Mouse (Mus musculus): ENCODE data around the gene Agpat4. TPM values are rescaled to one million over a fixed set of nuclear protein-coding genes. Genes with fewer than 3 reads are reported as not detected.

Gene Agpat4
- polyA plus RNA-seq, 1 experiment from 2014 or later: 26.5 TPM

DNA sequence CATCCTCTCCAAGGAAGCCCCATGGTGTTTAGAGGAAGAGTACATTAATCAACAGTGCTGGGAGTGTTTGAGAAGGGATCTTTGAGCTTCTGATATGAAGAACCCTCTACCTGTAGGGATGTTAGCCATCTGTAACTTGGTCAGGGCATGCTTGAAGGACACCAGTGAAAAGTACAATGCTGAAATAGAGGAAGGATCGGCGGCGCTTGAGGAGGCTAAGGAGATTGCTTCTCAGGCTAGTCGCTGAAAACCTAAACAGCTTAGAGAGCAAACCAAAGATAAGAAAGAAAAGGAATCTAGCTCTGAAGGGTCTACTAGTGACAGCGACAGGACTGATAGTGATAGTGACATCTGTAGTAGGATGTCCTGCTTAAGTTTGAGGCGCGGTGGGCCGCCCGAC, 132.1 kb downstream of the Agpat4 start:
- Histone ChIP-seq H3K9ac (ENCODE audit: low read depth, low read length) (no peak overlapping the region), H3K27me3 (ENCODE audit: control insufficient read depth, insufficient read depth, low read length) (no peaks in the 10 kb centered on the region), H3K4me3 (ENCODE audit: low read length) (no peak overlapping the region), H3K27ac (ENCODE audit: low read depth, low read length) (no peak overlapping the region), H3K4me1 (ENCODE audit: control insufficient read depth, insufficient read depth, low read length) (no peaks in the 10 kb centered on the region), H3K9me3 (ENCODE audit: control insufficient read depth, low read length) (peaks cover 16% of the 10 kb centered on the region), H3K4me2 (replicated peaks; ENCODE audit: low read depth, low read length) (no peak overlapping the region), H3K36me3 (ENCODE audit: control insufficient read depth, insufficient read depth, low read length) (peaks cover 67% of the 10 kb centered on the region)
- over 99% methylated on average over 9 of the region's 9 CpGs for WGBS
- no peak for ATAC-seq (ENCODE audit: low FRiP score, low TSS enrichment)

DNA sequence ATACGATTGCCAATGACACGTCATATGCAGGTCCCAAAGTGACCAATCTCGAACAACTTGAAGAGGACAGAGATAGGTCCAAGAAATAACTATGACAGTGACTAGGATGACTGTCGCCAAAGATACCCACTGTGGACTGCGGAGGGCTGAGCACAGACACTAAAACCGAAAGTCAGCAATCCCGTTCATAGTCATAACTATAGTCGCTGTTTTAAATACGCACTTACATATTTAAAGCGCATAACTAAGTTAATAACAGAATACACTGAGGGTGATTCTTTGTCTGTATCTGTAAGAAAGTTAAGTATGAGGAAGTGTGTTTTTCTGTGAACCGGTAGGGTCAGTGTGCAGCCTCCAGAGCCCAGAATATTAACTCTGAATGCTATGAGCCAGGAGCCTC, 137.6 kb downstream of the Agpat4 start:
- Histone ChIP-seq H3K9me3 (ENCODE audit: control insufficient read depth, low read length) (peaks cover 12% of the 10 kb centered on the region; the same call in 1 of the 2 replicates), H3K4me1 (ENCODE audit: control insufficient read depth, insufficient read depth, low read length) (no peaks in the 10 kb centered on the region), H3K4me2 (replicated peaks; ENCODE audit: low read depth, low read length) (no peak overlapping the region), H3K36me3 (ENCODE audit: control insufficient read depth, insufficient read depth, low read length) (peaks cover 78% of the 10 kb centered on the region), H3K9ac (ENCODE audit: low read depth, low read length) (no peak overlapping the region), H3K27me3 (ENCODE audit: control insufficient read depth, insufficient read depth, low read length) (no peaks in the 10 kb centered on the region), H3K4me3 (ENCODE audit: low read length) (no peak overlapping the region), H3K27ac (ENCODE audit: low read depth, low read length) (no peak overlapping the region)
- WGBS: 95% methylated on average over 11 of the region's 11 CpGs
- ATAC-seq (ENCODE audit: low FRiP score, low TSS enrichment): no peak

DNA sequence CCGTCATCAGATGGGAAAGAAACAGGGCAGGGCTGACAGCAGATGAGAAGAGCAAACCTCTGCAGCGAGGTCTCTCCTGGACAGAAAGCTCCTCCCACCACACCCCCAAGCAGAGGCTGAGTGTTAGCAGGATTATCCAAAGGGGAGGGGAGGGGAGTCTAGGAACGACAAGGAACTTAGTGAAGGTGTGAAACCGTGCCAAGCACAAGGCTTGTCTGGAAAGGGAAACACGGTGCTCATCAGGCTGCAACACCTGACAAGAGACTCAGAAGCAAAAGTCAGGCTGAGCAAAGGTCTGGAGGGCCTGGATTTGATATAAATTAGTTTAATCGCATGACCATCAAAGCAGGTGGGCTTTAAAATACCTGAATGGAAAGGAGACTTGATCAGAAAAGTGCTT, 140.0 kb downstream of the Agpat4 start:
- H3K36me3 ChIP-seq (ENCODE audit: control insufficient read depth, insufficient read depth, low read length): peaks cover 64% of the 10 kb centered on the region

DNA sequence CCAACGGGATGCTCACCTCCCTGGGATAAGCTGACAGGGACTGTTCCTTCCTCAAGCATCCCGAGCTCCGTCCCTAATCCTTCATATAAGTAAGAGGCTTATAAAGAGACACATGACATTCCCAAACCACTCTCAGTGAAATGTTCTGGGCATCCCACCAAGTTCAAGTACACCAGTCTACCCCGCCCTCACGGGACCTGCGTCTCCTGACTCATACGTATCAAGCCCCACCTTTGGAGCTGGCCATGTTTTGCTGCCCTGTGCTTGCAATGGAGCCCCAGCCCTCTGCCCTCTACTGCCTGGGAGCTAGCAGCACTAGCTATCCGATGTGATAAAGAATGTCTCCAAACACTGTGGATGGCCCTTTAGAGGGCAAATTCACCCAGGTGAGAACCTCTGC, 141.5 kb downstream of the Agpat4 start:
- no peak for ATAC-seq (ENCODE audit: low FRiP score, low TSS enrichment)
- no peak overlapping the region for H3K4me2 ChIP-seq (replicated peaks; ENCODE audit: low read depth, low read length)
- H3K27me3 ChIP-seq (ENCODE audit: control insufficient read depth, insufficient read depth, low read length): no peaks in the 10 kb centered on the region
- peaks cover 50% of the 10 kb centered on the region for H3K36me3 ChIP-seq (ENCODE audit: control insufficient read depth, insufficient read depth, low read length)
- H3K4me1 ChIP-seq (ENCODE audit: control insufficient read depth, insufficient read depth, low read length): no peaks in the 10 kb centered on the region
- 90% methylated on average over 8 of the region's 8 CpGs for WGBS
- H3K4me3 ChIP-seq (ENCODE audit: low read length): no peak overlapping the region
- H3K27ac ChIP-seq (ENCODE audit: low read depth, low read length): no peak overlapping the region
- H3K9me3 ChIP-seq (ENCODE audit: control insufficient read depth, low read length): no peaks in the 10 kb centered on the region
- H3K9ac ChIP-seq (ENCODE audit: low read depth, low read length): no peak overlapping the region

More for the DNA sequence above, 140.0 kb downstream of the Agpat4 start:
- WGBS: 65% methylated on average over 6 of the region's 6 CpGs
- no peak overlapping the region for H3K4me3 ChIP-seq (ENCODE audit: low read length)
- no peaks in the 10 kb centered on the region for H3K27me3 ChIP-seq (ENCODE audit: control insufficient read depth, insufficient read depth, low read length)
- H3K9ac ChIP-seq (ENCODE audit: low read depth, low read length): no peak overlapping the region
- no peak overlapping the region for H3K27ac ChIP-seq (ENCODE audit: low read depth, low read length)
- ATAC-seq (ENCODE audit: low FRiP score, low TSS enrichment): no peak
- no peak overlapping the region for H3K4me2 ChIP-seq (replicated peaks; ENCODE audit: low read depth, low read length)
- H3K9me3 ChIP-seq (ENCODE audit: control insufficient read depth, low read length): no peaks in the 10 kb centered on the region
- no peaks in the 10 kb centered on the region for H3K4me1 ChIP-seq (ENCODE audit: control insufficient read depth, insufficient read depth, low read length)

DNA sequence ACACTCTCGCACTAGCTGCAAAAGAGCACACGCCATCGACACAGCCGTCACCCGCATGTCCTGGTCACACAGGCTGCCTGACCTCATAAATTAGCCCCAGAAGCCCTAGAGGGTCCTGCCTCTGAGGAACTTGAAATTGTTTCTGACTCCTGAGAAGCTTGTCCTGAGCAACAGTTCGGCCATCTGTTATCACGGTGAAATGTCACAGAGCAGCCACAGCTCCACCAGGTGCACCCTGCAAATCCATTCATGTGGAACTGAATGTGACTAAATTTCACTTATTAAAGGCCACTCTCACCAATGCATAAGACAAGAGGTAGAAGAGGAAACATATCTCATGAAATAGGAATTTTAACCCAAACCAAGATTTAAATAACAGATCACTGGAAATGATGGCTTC, 142.9 kb downstream of the Agpat4 start:
- Histone ChIP-seq H3K27me3 (ENCODE audit: control insufficient read depth, insufficient read depth, low read length) (no peaks in the 10 kb centered on the region), H3K36me3 (ENCODE audit: control insufficient read depth, insufficient read depth, low read length) (peaks cover 38% of the 10 kb centered on the region), H3K9ac (ENCODE audit: low read depth, low read length) (no peak overlapping the region), H3K4me3 (ENCODE audit: low read length) (no peak overlapping the region), H3K27ac (ENCODE audit: low read depth, low read length) (no peak overlapping the region), H3K4me2 (replicated peaks; ENCODE audit: low read depth, low read length) (no peak overlapping the region), H3K4me1 (ENCODE audit: control insufficient read depth, insufficient read depth, low read length) (peaks cover 3% of the 10 kb centered on the region), H3K9me3 (ENCODE audit: control insufficient read depth, low read length) (no peaks in the 10 kb centered on the region)
- ATAC-seq (ENCODE audit: low FRiP score, low TSS enrichment): no peak
- WGBS: 78% methylated on average over 7 of the region's 7 CpGs

DNA sequence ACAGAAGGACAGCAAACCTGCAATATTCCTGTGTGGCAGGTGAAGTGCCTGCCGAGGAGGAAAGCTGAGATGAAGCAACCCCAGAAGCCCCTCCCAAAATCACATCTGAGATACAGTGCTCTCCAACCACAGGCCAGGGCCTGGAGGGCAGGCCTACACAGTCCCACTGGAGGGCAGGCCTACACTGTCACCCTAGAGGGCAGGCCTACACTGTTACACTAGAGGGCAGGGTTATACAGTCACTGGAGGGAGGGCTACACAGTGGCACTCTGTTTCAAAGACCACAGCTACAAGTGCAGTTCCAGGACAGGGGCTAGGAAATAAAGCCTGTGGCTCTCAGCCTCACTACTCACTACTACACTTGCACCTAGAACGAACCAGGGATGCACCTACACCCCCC, 143.4 kb downstream of the Agpat4 start:
- H3K27me3 ChIP-seq (ENCODE audit: control insufficient read depth, insufficient read depth, low read length): no peaks in the 10 kb centered on the region
- no peak overlapping the region for H3K4me3 ChIP-seq (ENCODE audit: low read length)
- no peaks in the 10 kb centered on the region for H3K9me3 ChIP-seq (ENCODE audit: control insufficient read depth, low read length)
- no peak for ATAC-seq (ENCODE audit: low FRiP score, low TSS enrichment)
- WGBS: 58% methylated on average over 2 of the region's 2 CpGs
- H3K4me2 ChIP-seq (replicated peaks; ENCODE audit: low read depth, low read length): no peak overlapping the region
- H3K9ac ChIP-seq (ENCODE audit: low read depth, low read length): no peak overlapping the region
- no peak overlapping the region for H3K27ac ChIP-seq (ENCODE audit: low read depth, low read length)
- H3K4me1 ChIP-seq (ENCODE audit: control insufficient read depth, insufficient read depth, low read length): peaks cover 8% of the 10 kb centered on the region
- peaks cover 33% of the 10 kb centered on the region for H3K36me3 ChIP-seq (ENCODE audit: control insufficient read depth, insufficient read depth, low read length)

DNA sequence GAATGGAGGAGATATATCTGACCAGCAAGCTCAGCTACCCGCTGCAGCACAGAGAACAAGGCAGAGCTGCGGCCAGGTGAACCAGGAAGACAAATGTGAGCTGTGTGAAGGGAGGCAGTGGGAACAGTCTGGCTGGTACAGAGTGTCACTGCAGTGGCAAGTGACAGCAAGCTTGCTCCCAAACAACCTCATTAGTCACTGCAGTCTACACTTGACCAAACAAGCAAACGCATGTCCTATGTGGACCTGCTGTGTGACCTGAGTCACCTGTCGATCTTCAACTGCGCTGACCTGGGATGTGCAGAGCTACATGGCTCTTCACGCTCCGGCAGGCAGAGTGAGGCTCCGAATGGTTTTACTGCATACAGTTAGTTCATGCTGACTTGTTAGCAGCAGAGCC, 144.3 kb downstream of the Agpat4 start:
- Histone ChIP-seq H3K9me3 (ENCODE audit: control insufficient read depth, low read length) (no peaks in the 10 kb centered on the region), H3K4me3 (ENCODE audit: low read length) (no peak overlapping the region), H3K36me3 (ENCODE audit: control insufficient read depth, insufficient read depth, low read length) (peaks cover 23% of the 10 kb centered on the region), H3K27ac (ENCODE audit: low read depth, low read length) (no peak overlapping the region), H3K27me3 (ENCODE audit: control insufficient read depth, insufficient read depth, low read length) (no peaks in the 10 kb centered on the region), H3K4me1 (ENCODE audit: control insufficient read depth, insufficient read depth, low read length) (peaks cover 8% of the 10 kb centered on the region), H3K9ac (ENCODE audit: low read depth, low read length) (no peak overlapping the region), H3K4me2 (replicated peaks; ENCODE audit: low read depth, low read length) (no peak overlapping the region)
- no peak for ATAC-seq (ENCODE audit: low FRiP score, low TSS enrichment)
- WGBS: 59% methylated on average over 8 of the region's 8 CpGs

DNA sequence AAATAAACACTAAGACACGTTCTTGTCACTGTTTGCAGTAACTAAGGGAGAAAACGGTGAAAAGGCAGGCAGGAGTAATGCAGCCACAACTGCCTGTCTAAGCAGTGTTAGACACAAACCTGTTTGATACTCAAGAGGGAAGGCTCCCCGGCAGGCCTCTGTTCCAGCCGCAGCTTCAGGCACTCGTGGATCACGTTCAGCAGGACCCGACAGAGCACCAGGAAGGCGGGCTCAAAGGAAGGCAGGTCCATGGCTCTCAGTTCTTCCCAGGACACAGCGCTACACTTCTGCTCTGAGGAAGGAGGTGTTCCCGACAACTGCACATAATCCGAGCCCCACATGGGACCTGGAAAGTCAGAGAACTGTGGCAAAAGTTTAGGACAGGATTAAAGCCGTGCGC, 145.3 kb downstream of the Agpat4 start:
- Histone ChIP-seq H3K9ac (ENCODE audit: low read depth, low read length) (no peak overlapping the region), H3K27me3 (ENCODE audit: control insufficient read depth, insufficient read depth, low read length) (no peaks in the 10 kb centered on the region), H3K4me3 (ENCODE audit: low read length) (no peak overlapping the region), H3K4me2 (replicated peaks; ENCODE audit: low read depth, low read length) (no peak overlapping the region), H3K9me3 (ENCODE audit: control insufficient read depth, low read length) (no peaks in the 10 kb centered on the region), H3K4me1 (ENCODE audit: control insufficient read depth, insufficient read depth, low read length) (peaks cover 9% of the 10 kb centered on the region), H3K27ac (ENCODE audit: low read depth, low read length) (no peak overlapping the region), H3K36me3 (ENCODE audit: control insufficient read depth, insufficient read depth, low read length) (peaks cover 16% of the 10 kb centered on the region; the same call in 1 of the 2 replicates)
- no peak for ATAC-seq (ENCODE audit: low FRiP score, low TSS enrichment)
- WGBS: 70% methylated on average over 13 of the region's 13 CpGs

DNA sequence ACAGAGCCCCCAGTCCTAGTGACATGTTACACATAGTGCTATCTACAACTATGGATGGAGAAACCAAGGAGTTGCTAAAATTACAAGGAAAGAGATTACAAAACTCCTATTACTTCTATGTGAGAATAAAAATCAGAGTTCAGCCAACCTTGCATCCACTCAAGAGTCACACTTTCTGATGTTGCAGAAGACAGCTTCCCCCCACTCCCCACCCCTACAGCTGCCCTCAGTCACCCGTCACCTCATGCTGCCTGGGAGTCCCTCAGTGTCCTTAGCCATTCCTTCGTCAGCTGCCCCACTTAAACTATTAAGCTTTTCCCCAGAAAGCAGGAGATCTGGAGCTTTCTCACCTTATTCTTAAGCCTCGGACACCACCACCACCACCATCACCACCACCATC, 145.8 kb downstream of the Agpat4 start:
- no peak overlapping the region for H3K27ac ChIP-seq (ENCODE audit: low read depth, low read length)
- WGBS: 77% methylated on average over 3 of the region's 3 CpGs
- peaks cover 20% of the 10 kb centered on the region; the same call in 1 of the 2 replicates for H3K36me3 ChIP-seq (ENCODE audit: control insufficient read depth, insufficient read depth, low read length)
- H3K4me2 ChIP-seq (replicated peaks; ENCODE audit: low read depth, low read length): no peak overlapping the region
- ATAC-seq (ENCODE audit: low FRiP score, low TSS enrichment): no peak
- no peaks in the 10 kb centered on the region for H3K27me3 ChIP-seq (ENCODE audit: control insufficient read depth, insufficient read depth, low read length)
- no peak overlapping the region for H3K9ac ChIP-seq (ENCODE audit: low read depth, low read length)
- H3K9me3 ChIP-seq (ENCODE audit: control insufficient read depth, low read length): no peaks in the 10 kb centered on the region
- H3K4me1 ChIP-seq (ENCODE audit: control insufficient read depth, insufficient read depth, low read length): peaks cover 14% of the 10 kb centered on the region
- H3K4me3 ChIP-seq (ENCODE audit: low read length): no peak overlapping the region

Measured in kidney, embryonic 14.5 days (tissue).